Mouse (Mus musculus) frontal cortex, adult (tissue): Measurements from ENCODE around the gene Gm12845.
"Not testable (repeated sequence)": the region's sequence is repeated elsewhere in the genome, so short reads cannot be mapped to it uniquely, and the experiment has no call there.

Experiments
- ATAC-seq: cut with Nextera tagmentation; 2 replicates; pipeline ENCODE4 v1.9.2; 2017; ENCODE audit warnings: mild to moderate bottlenecking, moderate library complexity, mixed read lengths; ENCODE audit not compliant: low TSS enrichment

The Gm12845 gene

DNA sequence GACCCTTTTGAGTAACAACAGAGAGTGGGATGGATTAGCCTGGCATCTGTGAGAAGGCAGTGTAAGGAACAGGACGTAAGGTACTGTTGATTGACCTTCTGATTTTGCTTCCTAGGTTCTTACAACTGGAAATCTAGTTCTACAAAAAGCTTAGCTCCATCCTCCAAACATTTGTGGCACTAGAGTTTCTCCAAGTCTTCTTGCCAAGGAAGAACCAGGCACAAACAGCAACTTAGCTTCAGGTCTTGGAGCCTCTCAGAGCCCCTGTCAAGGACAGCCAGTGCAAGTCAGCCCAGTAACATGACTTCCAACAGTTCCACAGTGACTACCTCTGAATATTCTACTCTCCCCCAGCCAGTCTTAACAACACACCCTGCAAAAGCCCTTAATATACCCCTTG, at the start of gene Gm12845:
TSS of gene Gm12845 (plus strand) at position 301 of the 400 bp plus-strand sequence.
- no peak for ATAC-seq

DNA sequence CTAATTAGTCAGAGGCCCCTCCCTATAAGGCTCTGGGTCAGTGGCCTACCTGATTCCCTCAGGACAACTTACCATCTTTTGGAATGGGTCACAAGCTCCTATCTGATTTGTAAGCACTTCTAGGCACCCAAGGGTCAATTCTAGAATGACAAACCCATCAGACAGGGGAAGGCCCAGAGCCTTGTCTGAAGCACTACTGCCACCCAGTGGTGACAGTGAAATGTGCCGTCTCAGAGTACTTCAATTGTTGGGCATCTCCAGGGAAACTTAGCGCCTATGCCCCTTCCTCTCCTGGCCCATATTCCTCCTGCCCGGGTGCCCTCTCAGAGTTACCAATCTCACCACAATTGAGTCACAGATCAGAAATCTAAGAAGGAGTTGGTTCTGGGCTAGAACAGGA, 47.3 kb upstream of the Gm12845 start:
- peak; percentile 71 for ATAC-seq

DNA sequence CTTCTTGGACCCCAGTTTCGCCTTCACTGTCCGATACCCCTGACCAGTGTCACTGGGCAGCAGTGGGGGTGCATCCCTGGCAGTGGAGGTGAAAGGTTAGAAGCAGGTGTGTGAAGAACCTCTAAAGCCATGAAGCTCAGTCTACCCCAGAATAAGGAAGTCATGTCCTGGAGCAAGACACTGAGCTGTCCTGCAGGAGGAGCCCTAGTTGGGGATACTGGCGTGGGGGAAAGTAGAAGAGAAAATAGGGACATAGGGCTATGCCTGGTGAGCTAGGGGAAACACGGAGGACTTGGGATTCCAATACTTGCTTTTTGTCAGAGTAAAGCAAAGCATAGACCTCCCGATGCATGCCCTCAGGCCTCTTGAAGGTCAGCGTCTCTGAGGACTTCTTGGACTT, 43.2 kb upstream of the Gm12845 start:
- no peak for ATAC-seq

DNA sequence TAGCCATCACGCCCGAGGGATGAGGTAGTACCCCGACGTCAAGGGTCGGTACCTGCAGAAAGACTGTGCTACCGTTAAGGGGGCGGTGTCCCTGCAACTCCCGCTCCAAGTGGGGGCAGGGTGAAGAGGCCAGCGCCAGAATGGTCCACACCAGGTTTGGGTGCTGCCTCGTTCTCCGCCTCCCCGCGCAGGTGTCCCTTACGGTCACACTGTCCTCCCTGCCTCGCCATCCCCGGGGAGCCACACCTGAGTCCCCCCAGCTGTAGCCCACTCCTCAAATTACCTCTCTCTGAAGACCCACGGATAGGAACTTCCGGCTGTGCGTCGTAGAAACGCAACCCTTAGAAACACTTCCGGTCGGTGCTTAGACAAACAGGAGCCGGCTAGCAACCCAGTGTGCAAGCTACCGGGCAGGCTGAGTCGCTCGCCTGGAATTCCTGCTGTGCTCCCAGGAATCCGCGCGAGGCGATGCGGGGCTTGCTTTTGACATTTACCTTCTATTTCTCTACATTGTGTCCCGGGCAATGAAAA, 42.2 kb upstream of the Gm12845 start, which contains the start of gene Dmap1:
TSS of gene Dmap1 (minus strand) at position 343 of the 531 bp plus-strand sequence.
- peak; percentile 98 for ATAC-seq

DNA sequence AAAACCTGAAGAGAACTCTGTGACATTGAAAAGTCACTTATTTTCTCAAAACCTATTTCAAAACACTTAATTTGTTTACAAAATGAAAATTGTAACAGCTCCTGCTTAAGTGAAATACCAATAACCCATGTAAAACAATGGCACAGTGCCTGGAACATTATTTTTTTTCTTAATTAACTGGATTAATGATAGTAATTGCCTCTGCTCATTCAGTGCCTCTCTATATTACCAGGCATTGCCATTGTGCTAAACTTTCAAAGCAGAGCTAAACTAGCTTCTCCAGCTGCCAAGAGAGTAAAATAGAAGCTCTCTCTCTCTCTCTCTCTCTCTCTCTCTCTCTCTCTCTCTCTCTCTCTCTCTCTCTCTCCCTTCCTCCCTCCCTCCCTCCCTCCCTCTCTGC, 41.7 kb upstream of the Gm12845 start:
- ATAC-seq, result no peak

DNA sequence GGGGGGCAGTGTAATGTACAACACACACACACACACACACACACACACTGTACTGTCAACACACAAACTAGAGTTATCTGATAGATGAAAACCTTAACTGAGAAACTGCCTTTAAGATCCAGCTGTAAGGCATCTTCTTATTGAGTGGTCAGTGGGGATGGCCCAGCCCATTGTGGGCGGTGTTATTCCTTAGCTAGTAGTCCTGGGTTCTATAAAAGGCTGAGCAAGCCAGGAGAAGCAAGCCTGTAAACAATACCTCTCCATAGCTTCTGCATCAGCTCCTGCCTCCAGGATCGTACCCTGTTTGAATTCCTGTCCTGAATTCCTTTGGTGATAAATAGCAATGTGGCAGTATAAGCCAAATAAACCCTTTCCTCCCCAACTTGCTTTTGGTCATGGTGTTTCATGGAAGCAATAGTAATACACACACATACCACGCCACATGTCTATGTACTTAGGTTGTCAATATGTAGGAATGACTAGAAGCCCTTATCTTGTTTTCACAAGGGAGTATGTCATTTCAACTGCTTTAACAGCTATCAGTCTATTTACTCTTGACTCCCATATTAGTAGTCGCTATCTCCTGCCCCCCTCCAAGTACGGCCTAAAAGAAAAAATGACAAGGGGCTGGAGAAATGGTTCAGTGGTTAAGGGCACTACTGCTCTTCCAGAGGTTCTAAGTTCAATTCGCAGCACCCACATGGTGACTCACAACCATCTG, 41.0 kb upstream of the Gm12845 start:
- no peak for ATAC-seq

DNA sequence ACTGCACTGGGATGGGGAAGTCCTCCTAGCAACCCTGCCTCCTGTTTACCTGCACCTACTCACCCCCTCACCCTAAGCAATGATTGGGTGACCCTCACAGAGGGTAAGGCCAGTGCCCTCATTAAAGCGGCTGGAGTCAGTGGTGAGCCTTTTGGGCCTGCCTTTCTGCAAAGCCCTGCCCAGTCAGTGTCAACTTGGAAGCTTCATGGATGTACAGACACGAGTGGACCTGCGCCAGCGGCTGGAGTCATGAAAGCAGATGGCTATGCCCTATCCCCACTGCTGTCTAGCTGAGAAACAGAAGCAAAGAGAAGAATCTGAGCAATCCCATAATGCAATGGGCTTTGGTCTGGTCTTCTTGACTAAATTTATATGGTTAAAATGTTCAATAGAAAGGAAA, 37.9 kb upstream of the Gm12845 start:
- no peak for ATAC-seq

DNA sequence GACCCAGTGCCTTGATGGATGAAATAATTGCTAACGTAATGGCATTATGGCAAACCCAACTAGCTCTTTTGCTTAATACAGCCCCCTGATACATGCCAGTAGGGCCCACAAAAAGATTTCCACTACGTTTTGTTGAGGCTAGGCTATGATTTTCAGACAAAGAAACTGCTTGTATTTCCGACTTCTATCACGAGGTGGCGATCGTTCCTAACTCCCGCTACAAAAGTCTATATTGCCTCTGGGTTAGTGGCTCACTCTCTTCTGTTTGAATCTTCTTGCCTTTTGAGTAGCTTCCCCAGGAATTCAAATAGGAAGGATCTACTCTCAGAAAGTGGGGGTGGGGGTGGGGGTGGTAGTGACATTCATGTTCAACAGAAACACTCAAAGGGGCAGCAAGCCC, 18.9 kb upstream of the Gm12845 start:
- 0 out of 2 replicates have a peak, but pooled peaks have one; percentile 34 for ATAC-seq

DNA sequence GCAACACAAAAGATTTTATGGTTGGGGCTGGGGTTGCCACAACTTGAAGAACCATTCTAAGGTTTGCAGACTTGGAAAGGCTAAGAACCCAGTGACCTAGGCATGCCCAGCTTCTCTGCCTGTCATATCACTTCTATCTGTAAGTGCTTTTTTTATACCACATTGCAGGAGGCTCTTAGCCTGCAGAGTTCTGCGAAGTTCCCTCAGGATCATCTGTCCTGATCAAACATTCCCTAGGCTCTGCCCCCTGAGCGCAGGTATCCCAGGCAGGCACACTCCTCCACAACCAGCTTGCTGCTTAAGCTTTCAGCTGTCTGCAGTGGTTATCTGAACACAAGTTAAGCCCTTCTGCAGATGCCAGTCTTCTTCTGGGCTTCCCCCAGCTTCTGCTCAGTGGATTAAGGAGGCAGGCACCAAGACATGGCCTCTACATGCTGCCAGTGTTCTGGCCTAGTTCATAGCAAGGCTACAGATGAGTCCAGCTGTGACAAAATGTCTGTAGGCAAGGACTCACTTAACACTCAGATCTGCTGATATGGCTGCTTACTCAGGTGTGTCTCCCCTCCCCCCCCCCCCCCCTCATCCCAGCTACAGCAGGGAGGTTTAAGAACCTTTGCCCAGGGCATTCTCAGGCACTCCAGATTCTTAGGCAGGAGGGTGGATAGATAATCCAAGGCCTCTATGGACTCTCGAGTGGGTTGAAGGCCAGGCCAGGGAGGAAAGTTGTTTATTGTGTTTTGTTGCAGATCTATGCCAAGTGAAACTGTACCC, 15.2 kb upstream of the Gm12845 start:
- ATAC-seq, result no peak

DNA sequence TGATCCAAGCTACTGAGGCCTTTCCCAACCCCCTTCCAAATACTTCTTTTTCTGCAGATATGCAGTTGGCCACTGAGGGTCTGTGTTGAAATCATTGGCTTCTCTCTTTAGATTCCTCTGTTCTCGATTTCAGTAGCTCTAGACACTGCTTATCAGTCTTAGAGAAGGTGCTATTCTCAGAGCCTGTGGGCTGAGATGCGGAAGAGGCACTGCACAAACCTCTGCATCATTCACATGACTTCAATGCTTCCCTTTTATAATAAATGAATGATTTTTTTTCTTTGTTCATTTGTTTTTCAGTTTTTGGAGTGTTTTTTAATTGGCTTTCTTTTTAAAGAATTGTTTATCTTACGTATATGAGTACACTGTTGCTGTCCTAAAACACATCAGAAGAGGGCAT, 11.9 kb upstream of the Gm12845 start:
- no peak for ATAC-seq

DNA sequence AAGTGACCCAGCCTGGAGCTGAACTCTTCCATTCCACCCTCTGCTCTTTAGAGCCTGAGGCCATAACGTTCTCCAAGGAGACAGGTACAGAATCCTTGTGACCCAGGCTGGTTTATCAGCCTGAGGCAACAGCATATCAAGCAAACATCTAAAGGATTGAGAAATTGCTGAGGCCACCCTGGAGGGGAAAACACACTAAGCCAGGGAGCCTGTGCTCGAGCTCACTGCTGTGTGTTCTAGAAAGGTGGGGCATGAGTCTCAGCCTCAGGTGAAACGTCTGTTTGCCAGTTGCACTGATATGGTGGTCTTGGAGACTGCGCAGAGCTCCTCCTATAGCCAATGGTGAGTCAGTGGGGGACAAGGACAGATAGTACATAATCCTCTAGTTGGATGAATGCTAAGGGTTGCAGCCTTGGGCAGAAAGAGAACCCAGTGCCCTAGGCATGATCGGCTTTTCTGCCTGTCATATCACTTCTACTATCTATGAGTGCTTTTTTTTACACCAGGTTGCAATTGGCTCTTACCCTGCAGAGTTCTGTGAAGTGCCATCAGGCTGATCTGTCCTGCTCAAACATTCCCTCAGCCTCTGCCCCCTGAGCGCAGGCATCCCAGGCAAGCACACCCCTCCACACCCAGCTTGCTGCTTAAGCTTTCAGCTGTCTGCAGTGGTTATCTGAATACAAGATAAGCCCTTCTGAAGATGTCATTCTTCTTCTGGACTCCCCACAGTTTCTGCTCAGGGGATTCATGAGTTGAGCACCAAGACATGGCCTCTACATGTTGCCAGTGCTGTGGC, 10.7 kb upstream of the Gm12845 start:
- no peak for ATAC-seq

DNA sequence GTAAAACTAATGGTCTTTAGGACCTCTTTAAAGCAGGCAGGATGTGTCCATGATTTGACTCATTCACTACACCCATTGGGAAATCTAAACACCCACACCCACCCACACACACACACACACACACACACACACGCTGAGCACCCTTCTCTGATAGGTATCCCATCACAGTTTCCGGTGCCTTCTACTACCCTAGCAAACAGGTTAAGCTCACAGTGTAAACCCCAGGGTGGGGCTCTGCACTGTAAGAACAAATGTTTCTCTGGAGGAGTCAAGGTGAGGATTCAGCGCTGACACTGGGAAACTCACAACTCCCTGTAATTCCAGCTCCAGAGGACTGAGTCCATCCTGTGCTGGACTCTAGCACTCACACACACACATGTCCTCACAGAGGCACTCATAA, 7.7 kb downstream of the Gm12845 start:
- no peak for ATAC-seq

DNA sequence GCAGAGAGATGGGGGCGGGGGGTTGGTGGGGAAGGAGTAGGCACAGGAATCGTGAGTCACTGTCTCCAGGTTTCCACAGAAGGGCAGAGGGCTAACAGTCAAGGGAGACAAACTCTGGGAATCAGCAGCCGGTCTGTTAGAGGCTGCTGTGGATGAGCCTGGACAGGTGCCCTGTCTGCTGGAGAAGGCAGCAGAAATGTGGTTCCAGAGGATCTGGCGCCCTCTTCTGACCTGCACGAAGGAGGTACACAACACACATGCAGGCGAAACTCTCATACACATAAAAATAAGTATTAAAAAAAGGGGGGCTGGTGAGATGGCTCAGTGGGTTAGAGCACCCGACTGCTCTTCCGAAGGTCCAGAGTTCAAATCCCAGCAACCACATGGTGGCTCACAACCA, 13.3 kb downstream of the Gm12845 start:
- ATAC-seq, result no peak

DNA sequence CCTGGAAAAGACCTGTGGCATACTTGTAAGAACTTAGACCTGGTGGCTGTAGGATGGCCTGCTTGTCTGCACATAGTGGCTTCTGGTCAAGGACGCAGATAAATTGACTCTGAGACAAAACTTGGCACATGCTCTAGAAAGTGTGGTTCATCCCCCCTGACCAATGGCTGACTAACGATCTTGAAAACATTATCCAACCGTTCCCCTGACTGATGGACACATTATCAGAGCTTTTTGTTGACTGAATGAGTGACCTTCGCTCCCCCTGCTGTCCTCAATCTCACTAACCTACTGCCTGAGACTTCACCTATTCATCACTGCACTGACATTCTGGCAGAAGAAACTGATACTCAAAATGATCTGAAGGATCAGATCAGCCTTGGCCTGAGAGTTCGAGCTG, 28.3 kb downstream of the Gm12845 start:
- ATAC-seq, result not testable (repeated sequence)

DNA sequence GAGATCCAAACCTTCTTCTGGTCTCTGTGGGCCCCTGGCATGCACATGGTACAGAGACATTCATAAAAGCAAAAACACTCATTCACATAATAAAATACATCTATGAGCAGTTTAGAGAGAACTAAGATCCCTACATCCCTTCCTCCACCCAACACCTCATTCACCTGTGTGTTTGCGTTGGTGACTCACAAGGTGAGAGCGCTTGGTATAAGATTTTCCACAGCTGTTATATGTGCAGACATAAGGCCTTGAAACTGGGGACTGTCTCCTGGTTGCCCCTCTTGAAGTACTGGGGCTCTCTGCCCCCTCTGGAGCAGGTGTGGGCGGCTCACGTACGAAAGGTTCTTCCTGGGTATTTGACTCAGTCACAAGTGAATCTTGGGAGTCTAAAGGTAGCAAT, 35.9 kb downstream of the Gm12845 start:
- no peak for ATAC-seq

DNA sequence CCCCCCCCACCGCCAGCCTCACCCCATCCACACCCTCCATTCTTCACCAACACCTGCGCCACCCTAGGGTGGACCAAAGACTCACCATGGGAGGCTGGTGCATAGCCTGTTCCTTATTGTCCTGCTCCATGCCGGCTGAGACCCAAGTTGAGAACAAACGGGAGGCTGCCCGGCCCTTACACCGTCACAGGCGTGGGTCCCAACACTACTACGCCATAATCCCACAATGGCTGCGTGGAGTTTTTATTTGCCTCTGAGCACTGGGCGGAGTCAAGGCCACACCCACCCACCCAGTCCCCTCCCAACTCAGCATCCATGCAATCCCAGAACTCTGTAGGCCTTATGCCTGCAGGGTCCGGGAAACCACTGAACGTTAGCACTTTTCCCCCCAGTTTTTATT, 41.2 kb downstream of the Gm12845 start, which contains the start of gene Klf17:
TSS of gene Klf17 (minus strand) at position 233 of the 400 bp plus-strand sequence.
- ATAC-seq, result no peak

DNA sequence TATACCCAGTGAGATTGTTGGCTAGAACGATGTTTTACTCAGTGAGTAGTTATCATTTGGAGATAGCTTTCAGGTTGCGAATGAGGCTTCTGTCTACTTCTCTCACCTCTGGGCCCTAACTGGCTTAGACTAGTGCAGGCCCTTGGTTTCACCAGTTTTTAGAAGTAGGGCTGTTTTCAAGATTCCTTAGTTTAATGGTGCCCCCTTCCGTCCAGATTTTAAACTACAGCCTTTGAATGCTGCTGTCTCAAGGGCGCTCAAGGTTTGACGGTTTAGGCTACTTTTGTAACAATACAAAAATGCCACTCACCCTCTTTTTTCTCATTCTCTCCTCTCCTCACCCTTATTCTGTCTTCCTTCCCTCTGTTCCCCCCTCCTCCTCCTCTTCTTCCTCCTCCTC, 46.7 kb downstream of the Gm12845 start:
- peak; percentile 78; the same call in 1 of the 2 replicates for ATAC-seq

DNA sequence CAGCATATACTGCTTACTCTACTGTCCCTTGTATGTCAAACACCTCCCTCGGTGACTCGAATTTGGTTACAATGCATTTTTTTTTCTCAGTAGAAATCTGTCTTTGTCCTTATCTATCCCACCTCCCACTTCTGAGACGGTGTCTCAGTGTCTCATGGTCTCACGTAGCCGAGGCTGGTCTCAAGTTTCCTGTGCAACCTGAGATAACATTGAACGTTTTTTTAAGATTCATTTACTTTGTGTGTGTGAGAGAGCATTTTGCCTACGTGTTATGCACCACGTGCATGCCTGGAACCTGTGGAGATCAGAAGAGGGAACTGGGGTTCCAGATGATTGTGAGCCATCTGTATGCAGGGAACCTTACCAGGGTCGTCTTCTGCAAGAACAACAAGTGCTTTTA, 48.7 kb downstream of the Gm12845 start:
- ATAC-seq, result no peak
